Mouse (Mus musculus): Measurements from ENCODE around the gene Dnajc7. TPM values are rescaled to one million over a fixed set of nuclear protein-coding genes. Genes with fewer than 3 reads are reported as not detected.
A peak's percentile ranks its signal among the peaks of the same experiment; 100 is the strongest.

The Dnajc7 gene
- polyA plus RNA-seq, 1 experiment: 201 TPM

GRCm38 (mm10) chr11:100577852-100578599 lies 41.9 kb downstream of the Dnajc7 start:
- TF ChIP-seq CTCF (IDR thresholded peaks at IDR 0.05; ENCODE audit: borderline replicate concordance, extremely low read depth, insufficient read depth, insufficient read length) (no peak), POLR2A (IDR thresholded peaks at IDR 0.05; ENCODE audit: borderline replicate concordance, extremely low read depth, insufficient read depth, insufficient read length, poor library complexity, severe bottlenecking) (no peak)
- no peak for DNase-seq (ENCODE audit: low read depth)

GRCm38 (mm10) chr11:100576256-100576655 lies 43.7 kb downstream of the Dnajc7 start:
- DNase-seq (ENCODE audit: low read depth): no peak
- TF ChIP-seq CTCF (IDR thresholded peaks at IDR 0.05; ENCODE audit: borderline replicate concordance, extremely low read depth, insufficient read depth, insufficient read length) (no peak), POLR2A (IDR thresholded peaks at IDR 0.05; ENCODE audit: borderline replicate concordance, extremely low read depth, insufficient read depth, insufficient read length, poor library complexity, severe bottlenecking) (no peak)

GRCm38 (mm10) chr11:100575484-100575855 lies 44.5 kb downstream of the Dnajc7 start:
- DNase-seq (ENCODE audit: low read depth): no peak
- TF ChIP-seq CTCF (IDR thresholded peaks at IDR 0.05; ENCODE audit: borderline replicate concordance, extremely low read depth, insufficient read depth, insufficient read length): no peak
- no peak for TF ChIP-seq POLR2A (IDR thresholded peaks at IDR 0.05; ENCODE audit: borderline replicate concordance, extremely low read depth, insufficient read depth, insufficient read length, poor library complexity, severe bottlenecking)

- peak; percentile 72 for DNase-seq (ENCODE audit: low read depth)
- no peak for TF ChIP-seq CTCF (IDR thresholded peaks at IDR 0.05; ENCODE audit: borderline replicate concordance, extremely low read depth, insufficient read depth, insufficient read length)
- 0 out of 2 replicates have a peak, but pooled peaks have one; percentile 6 for TF ChIP-seq POLR2A (IDR thresholded peaks at IDR 0.05; ENCODE audit: borderline replicate concordance, extremely low read depth, insufficient read depth, insufficient read length, poor library complexity, severe bottlenecking)
Observed at GRCm38 (mm10) chr11:100574708-100575483, 45.1 kb downstream of the Dnajc7 start, which contains the start of gene Cnp. Cnp (plus strand) TSS chr11:100574904.

- TF ChIP-seq POLR2A (IDR thresholded peaks at IDR 0.05; ENCODE audit: borderline replicate concordance, extremely low read depth, insufficient read depth, insufficient read length, poor library complexity, severe bottlenecking) (no peak), CTCF (IDR thresholded peaks at IDR 0.05; ENCODE audit: borderline replicate concordance, extremely low read depth, insufficient read depth, insufficient read length) (no peak)
- DNase-seq (ENCODE audit: low read depth): no peak
Observed at GRCm38 (mm10) chr11:100574188-100574587, 45.8 kb downstream of the Dnajc7 start.

GRCm38 (mm10) chr11:100571202-100571567 lies 48.8 kb downstream of the Dnajc7 start:
- peak; percentile 33 for DNase-seq (ENCODE audit: low read depth)
- TF ChIP-seq POLR2A (IDR thresholded peaks at IDR 0.05; ENCODE audit: borderline replicate concordance, extremely low read depth, insufficient read depth, insufficient read length, poor library complexity, severe bottlenecking) (no peak), CTCF (IDR thresholded peaks at IDR 0.05; ENCODE audit: borderline replicate concordance, extremely low read depth, insufficient read depth, insufficient read length) (no peak)

- TF ChIP-seq CTCF (IDR thresholded peaks at IDR 0.05; ENCODE audit: borderline replicate concordance, extremely low read depth, insufficient read depth, insufficient read length) (peak; percentile 93), POLR2A (IDR thresholded peaks at IDR 0.05; ENCODE audit: borderline replicate concordance, extremely low read depth, insufficient read depth, insufficient read length, poor library complexity, severe bottlenecking) (no peak)
Observed at GRCm38 (mm10) chr11:100570430-100571201, 49.4 kb downstream of the Dnajc7 start.

GRCm38 (mm10) chr11:100569789-100570188 lies 50.2 kb downstream of the Dnajc7 start:
- no peak for DNase-seq (ENCODE audit: low read depth)
- no peak for TF ChIP-seq CTCF (IDR thresholded peaks at IDR 0.05; ENCODE audit: borderline replicate concordance, extremely low read depth, insufficient read depth, insufficient read length)
- no peak for TF ChIP-seq POLR2A (IDR thresholded peaks at IDR 0.05; ENCODE audit: borderline replicate concordance, extremely low read depth, insufficient read depth, insufficient read length, poor library complexity, severe bottlenecking)

More at GRCm38 (mm10) chr11:100570430-100571201, 49.4 kb downstream of the Dnajc7 start:
- peak; percentile 88 for DNase-seq (ENCODE audit: low read depth)

GRCm38 (mm10) chr11:100568692-100569091 lies 51.3 kb downstream of the Dnajc7 start:
- DNase-seq (ENCODE audit: low read depth): no peak
- TF ChIP-seq CTCF (IDR thresholded peaks at IDR 0.05; ENCODE audit: borderline replicate concordance, extremely low read depth, insufficient read depth, insufficient read length): no peak
- TF ChIP-seq POLR2A (IDR thresholded peaks at IDR 0.05; ENCODE audit: borderline replicate concordance, extremely low read depth, insufficient read depth, insufficient read length, poor library complexity, severe bottlenecking): no peak

- TF ChIP-seq CTCF (IDR thresholded peaks at IDR 0.05; ENCODE audit: borderline replicate concordance, extremely low read depth, insufficient read depth, insufficient read length) (no peak), POLR2A (IDR thresholded peaks at IDR 0.05; ENCODE audit: borderline replicate concordance, extremely low read depth, insufficient read depth, insufficient read length, poor library complexity, severe bottlenecking) (no peak)
- no peak for DNase-seq (ENCODE audit: low read depth)
Observed at GRCm38 (mm10) chr11:100567815-100568245, 52.1 kb downstream of the Dnajc7 start.

- no peak for DNase-seq (ENCODE audit: low read depth)
- TF ChIP-seq CTCF (IDR thresholded peaks at IDR 0.05; ENCODE audit: borderline replicate concordance, extremely low read depth, insufficient read depth, insufficient read length) (no peak), POLR2A (IDR thresholded peaks at IDR 0.05; ENCODE audit: borderline replicate concordance, extremely low read depth, insufficient read depth, insufficient read length, poor library complexity, severe bottlenecking) (no peak)
Observed at GRCm38 (mm10) chr11:100567229-100567628, 52.7 kb downstream of the Dnajc7 start.

All from brain, embryonic 14.5 days (tissue).